Mouse (Mus musculus) midbrain, embryonic 15.5 days (tissue): ENCODE measurements around the gene Prss57. TPM values are rescaled to one million over a fixed set of nuclear protein-coding genes. Genes with fewer than 3 reads are reported as not detected.
A peak's percentile ranks its signal among the peaks of the same experiment; 100 is the strongest.

Experiments used
- ATAC-seq: fragments of 200-750 bp; cut with Nextera tagmentation; replicated peaks from 2 replicates; pipeline ENCODE4 v1.8.0; 2017; ENCODE audit warnings: moderate TSS enrichment
- H3K27ac ChIP-seq: fragments of 300-500 bp; sonication (generic); 2 replicates; pipeline ENCODE4 v1.5.1; 2015; ENCODE audit warnings: mild to moderate bottlenecking, inconsistent platforms
- H3K27me3 ChIP-seq: fragments of 300-500 bp; sonication (generic); replicated peaks from 2 replicates; pipeline ENCODE4 v1.6.1; 2015; ENCODE audit warnings: inconsistent platforms
- H3K36me3 ChIP-seq: fragments of 300-500 bp; sonication (generic); replicated peaks from 2 replicates; pipeline ENCODE4 v1.6.1; 2015; ENCODE audit warnings: inconsistent platforms
- H3K4me1 ChIP-seq: fragments of 300-500 bp; sonication (generic); 2 replicates; pipeline ENCODE4 v1.6.1; 2015; ENCODE audit warnings: inconsistent platforms
- H3K4me2 ChIP-seq: fragments of 300-500 bp; sonication (generic); 2 replicates; pipeline ENCODE4 v1.6.1; 2015; ENCODE audit warnings: inconsistent platforms, mild to moderate bottlenecking, moderate library complexity
- H3K4me3 ChIP-seq: fragments of 300-500 bp; sonication (generic); 2 replicates; pipeline ENCODE4 v1.5.1; 2015; ENCODE audit warnings: mild to moderate bottlenecking, inconsistent platforms
- H3K9ac ChIP-seq: fragments of 300-500 bp; sonication (generic); 2 replicates; pipeline ENCODE4 v1.6.1; 2015; ENCODE audit warnings: mild to moderate bottlenecking, inconsistent platforms
- H3K9me3 ChIP-seq: fragments of 300-500 bp; sonication (generic); 2 replicates; pipeline ENCODE4 v1.6.1; 2016; ENCODE audit warnings: inconsistent platforms
- whole genome bisulfite sequencing: fragments of 180-500 bp; shearing (Covaris S2); methylation state at CpG from one replicate; pipeline ENCODE4 v1.1.7; 2015; ENCODE audit warnings: mixed read lengths; 5-methylcytosine and 5-hydroxymethylcytosine counted together
- polyA plus RNA-seq: library from polyadenylated mRNA; unstranded; fragments of >200 nt; fragmentation: Nextera tagmentation; extraction: Ambion mirVana; gene quantifications from 2 replicates; pipeline ENCODE4 v1.2.1, GENCODE M21; 2015

Gene Prss57
- polyA plus RNA-seq, 1 experiment from 2014 or later, result not detected

DNA sequence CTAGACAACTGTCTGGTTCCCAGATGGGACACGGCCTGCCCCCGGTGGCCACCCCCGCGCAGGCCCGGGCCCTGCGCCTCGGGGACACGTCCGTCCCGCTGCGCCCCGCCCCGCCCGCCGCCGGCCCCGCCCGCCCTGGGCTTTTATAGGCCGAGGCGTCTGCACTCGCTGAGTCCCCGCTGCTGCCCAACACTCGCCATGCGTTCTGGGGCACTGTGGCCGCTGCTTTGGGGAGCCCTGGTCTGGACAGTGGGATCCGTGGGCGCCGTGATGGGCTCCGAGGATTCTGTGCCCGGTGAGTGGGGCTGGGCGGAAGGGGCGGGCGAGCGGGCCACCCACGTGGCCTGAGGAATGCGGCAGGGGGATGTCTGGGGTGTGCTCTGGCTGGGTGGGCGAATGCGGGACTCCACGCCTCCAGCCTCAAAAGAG is 13.6 kb downstream of the Prss57 start, which contains the start of gene Fstl3:
Fstl3 (plus strand) TSS at position 170 of the 429 bp plus-strand sequence.
- ATAC-seq, result no peak
- Histone ChIP-seq H3K27me3 (peaks cover 41% of the 10 kb centered on the region), H3K4me3 (peak within 1 kb of the TSS; percentile 4; the same call in 1 of the 2 replicates), H3K27ac (no peak within 1 kb of the TSS), H3K9ac (no peak within 1 kb of the TSS), H3K36me3 (no peaks in the 10 kb centered on the region), H3K4me2 (peak within 1 kb of the TSS; percentile 39), H3K4me1 (peaks cover 20% of the 10 kb centered on the region), H3K9me3 (no peaks in the 10 kb centered on the region)
- 2% methylated on average over 39 of the region's 39 CpGs for WGBS

- Histone ChIP-seq H3K9ac (no peak overlapping the region), H3K27me3 (peaks cover 31% of the 10 kb centered on the region), H3K27ac (no peak overlapping the region), H3K4me1 (peaks cover 9% of the 10 kb centered on the region; the same call in 1 of the 2 replicates), H3K9me3 (no peaks in the 10 kb centered on the region), H3K4me3 (no peak overlapping the region), H3K36me3 (no peaks in the 10 kb centered on the region), H3K4me2 (no peak overlapping the region)
- ATAC-seq, result no peak
- WGBS, result 69% methylated on average over 5 of the region's 5 CpGs
These were observed 16.1 kb downstream of the Prss57 start for GRCm38 (mm10) chr10:79774486-79775279.

GRCm38 (mm10) chr10:79773208-79773607 is 17.6 kb downstream of the Prss57 start:
- no peak overlapping the region for H3K27ac ChIP-seq
- H3K27me3 ChIP-seq, result peaks cover 19% of the 10 kb centered on the region
- no peak overlapping the region for H3K4me3 ChIP-seq
- no peak overlapping the region for H3K9ac ChIP-seq
- H3K36me3 ChIP-seq, result no peaks in the 10 kb centered on the region
- 86% methylated on average over 2 of the region's 2 CpGs for WGBS
- H3K9me3 ChIP-seq, result no peaks in the 10 kb centered on the region
- H3K4me1 ChIP-seq, result peaks cover 15% of the 10 kb centered on the region
- no peak overlapping the region for H3K4me2 ChIP-seq
- no peak for ATAC-seq

- Histone ChIP-seq H3K27ac (no peak overlapping the region), H3K9me3 (no peaks in the 10 kb centered on the region), H3K9ac (no peak overlapping the region), H3K4me1 (peaks cover 19% of the 10 kb centered on the region), H3K4me2 (no peak overlapping the region), H3K4me3 (no peak overlapping the region), H3K36me3 (no peaks in the 10 kb centered on the region), H3K27me3 (peaks cover 11% of the 10 kb centered on the region)
- no peak for ATAC-seq
- 89% methylated on average over 3 of the region's 3 CpGs for WGBS
These were observed 18.4 kb downstream of the Prss57 start for GRCm38 (mm10) chr10:79772320-79772719.

DNA sequence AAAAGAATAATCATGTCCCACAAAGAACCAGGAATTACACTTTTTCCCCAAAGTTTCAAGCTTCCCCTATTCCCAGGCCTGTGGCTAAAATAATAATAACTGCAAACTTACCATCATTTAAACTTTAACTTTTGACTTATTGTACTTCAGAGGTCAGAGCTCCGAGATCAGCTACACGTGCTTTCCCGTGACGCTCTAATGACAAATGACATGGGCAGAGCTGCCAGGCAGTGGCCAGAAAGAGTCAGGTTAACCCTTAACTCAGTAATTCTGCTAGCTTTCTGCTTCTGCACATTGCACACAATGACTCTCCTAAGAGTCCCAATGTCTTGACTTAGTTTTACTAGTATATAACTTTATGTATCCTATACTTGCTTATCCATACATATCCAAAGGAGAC is 21.4 kb downstream of the Prss57 start:
- H3K27me3 ChIP-seq, result no peaks in the 10 kb centered on the region
- H3K4me3 ChIP-seq, result no peak overlapping the region
- H3K9ac ChIP-seq, result no peak overlapping the region
- no peaks in the 10 kb centered on the region for H3K9me3 ChIP-seq
- no peak for ATAC-seq
- peaks cover 33% of the 10 kb centered on the region for H3K4me1 ChIP-seq
- H3K36me3 ChIP-seq, result no peaks in the 10 kb centered on the region
- 66% methylated on average over 4 of the region's 4 CpGs for WGBS
- no peak overlapping the region for H3K4me2 ChIP-seq
- no peak overlapping the region for H3K27ac ChIP-seq

GRCm38 (mm10) chr10:79768400-79768799 is 22.4 kb downstream of the Prss57 start:
- Histone ChIP-seq H3K4me3 (peak overlapping the region; percentile 99; the same call in 1 of the 2 replicates), H3K4me2 (peak overlapping the region; percentile 89)
- ATAC-seq, result no peak

GRCm38 (mm10) chr10:79767372-79768244 is 23.2 kb downstream of the Prss57 start:
- Histone ChIP-seq H3K36me3 (no peaks in the 10 kb centered on the region), H3K9ac (peak overlapping the region; percentile 97), H3K4me3 (peak overlapping the region; percentile 99), H3K9me3 (no peaks in the 10 kb centered on the region), H3K27me3 (no peaks in the 10 kb centered on the region), H3K4me1 (peaks cover 41% of the 10 kb centered on the region), H3K4me2 (peak overlapping the region; percentile 89), H3K27ac (peak overlapping the region; percentile 93)
- peak; percentile 89 for ATAC-seq
- 8% methylated on average over 40 of the region's 40 CpGs for WGBS

More at GRCm38 (mm10) chr10:79768400-79768799, 22.4 kb downstream of the Prss57 start:
- Histone ChIP-seq H3K36me3 (no peaks in the 10 kb centered on the region), H3K4me1 (peaks cover 41% of the 10 kb centered on the region), H3K9ac (peak overlapping the region; percentile 29; the same call in 1 of the 2 replicates), H3K27me3 (no peaks in the 10 kb centered on the region), H3K27ac (no peak overlapping the region), H3K9me3 (no peaks in the 10 kb centered on the region)
- 4% methylated on average over 5 of the region's 5 CpGs for WGBS

DNA sequence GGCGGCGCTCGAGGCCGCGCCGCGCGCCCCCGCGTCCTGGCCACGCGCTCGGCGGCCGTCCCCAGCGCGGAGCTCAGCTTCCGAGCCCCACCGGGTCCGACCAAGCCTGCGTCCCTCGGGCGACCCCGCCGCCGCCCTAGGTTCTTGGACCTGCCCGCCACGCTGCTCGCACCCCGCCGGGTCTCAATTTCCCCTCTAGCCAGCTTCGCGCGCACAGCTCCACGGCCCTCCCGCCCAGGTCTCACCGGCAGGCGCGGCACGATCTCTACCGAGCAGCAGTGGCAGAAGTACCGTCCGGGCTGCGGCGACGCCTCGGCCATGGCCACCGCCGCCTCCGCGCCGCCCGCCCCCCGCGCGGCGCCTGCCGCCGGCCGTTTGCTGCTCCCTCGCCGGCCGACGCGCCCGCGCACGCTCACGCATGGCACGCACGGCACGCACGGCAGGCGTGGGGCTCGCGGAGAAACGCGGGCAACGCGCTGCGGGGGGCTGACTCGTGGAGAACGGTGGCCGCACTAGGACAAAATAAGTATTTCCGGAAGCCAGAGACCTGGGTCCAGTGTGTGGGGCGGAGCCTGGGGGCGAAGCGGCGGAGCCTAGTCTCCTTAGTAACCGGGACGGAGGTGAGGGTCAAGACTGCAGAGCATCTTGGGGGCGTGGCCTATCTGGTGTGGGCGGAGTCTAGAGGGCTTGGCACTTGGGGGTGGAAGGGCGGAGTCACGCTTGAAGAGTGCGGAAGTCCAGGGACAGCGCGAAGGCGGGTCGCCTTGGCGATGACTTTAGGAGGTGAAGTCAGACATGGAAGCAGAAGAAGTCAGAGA is 24.0 kb downstream of the Prss57 start, which contains the start of gene Rnf126:
Rnf126 (minus strand) TSS at position 445 of the 818 bp plus-strand sequence.
- Histone ChIP-seq H3K9me3 (no peaks in the 10 kb centered on the region), H3K9ac (peak within 1 kb of the TSS; percentile 97)

GRCm38 (mm10) chr10:79766001-79766507 is 24.7 kb downstream of the Prss57 start:
- peaks cover 10% of the 10 kb centered on the region; the same call in 1 of the 2 replicates for H3K36me3 ChIP-seq
- peak; percentile 1 for ATAC-seq
- WGBS, result 10% methylated on average over 16 of the region's 16 CpGs

More for the DNA sequence above, 24.0 kb downstream of the Prss57 start, which contains the start of gene Rnf126:
- Histone ChIP-seq H3K27me3 (no peaks in the 10 kb centered on the region), H3K4me2 (peak within 1 kb of the TSS; percentile 89), H3K4me3 (peak within 1 kb of the TSS; percentile 99), H3K36me3 (0 out of 2 replicates have a peak, but pooled peaks cover 4% of the 10 kb centered on the region), H3K27ac (peak within 1 kb of the TSS; percentile 93), H3K4me1 (peaks cover 41% of the 10 kb centered on the region)
- peak; percentile 88 for ATAC-seq
- WGBS, result under 1% methylated on average over 100 of the region's 101 CpGs

DNA sequence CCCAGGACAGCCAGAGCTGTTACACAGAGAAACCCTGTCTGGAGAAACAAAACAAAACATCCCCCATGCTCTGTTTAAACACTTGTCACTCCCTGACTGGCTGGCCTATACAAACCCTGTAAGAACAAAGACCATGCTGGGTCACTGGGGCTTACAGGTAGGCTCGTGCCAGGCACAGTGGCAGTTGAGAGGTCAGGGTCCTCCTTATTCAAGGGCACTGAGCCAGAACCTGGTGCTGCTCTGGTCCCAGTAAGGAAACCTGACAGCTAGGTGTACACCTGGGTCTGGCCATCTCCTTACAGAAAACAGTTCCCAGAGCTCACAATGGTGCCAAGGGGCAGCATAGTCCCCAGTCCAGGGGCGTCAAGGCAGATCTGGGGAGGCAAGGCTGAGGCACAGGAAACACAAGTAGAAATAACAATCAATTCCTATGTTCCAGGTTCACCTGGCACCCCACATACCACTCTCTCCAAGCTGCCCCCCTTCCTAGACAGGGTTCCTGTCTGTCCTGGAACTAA is 25.5 kb downstream of the Prss57 start:
- Histone ChIP-seq H3K36me3 (peaks cover 18% of the 10 kb centered on the region; the same call in 1 of the 2 replicates), H3K4me3 (peak overlapping the region; percentile 99), H3K27ac (no peak overlapping the region), H3K4me2 (peak overlapping the region; percentile 89), H3K27me3 (no peaks in the 10 kb centered on the region), H3K9me3 (no peaks in the 10 kb centered on the region), H3K4me1 (peaks cover 41% of the 10 kb centered on the region), H3K9ac (no peak overlapping the region)
- WGBS, result 66% methylated on average over 2 of the region's 2 CpGs
- no peak for ATAC-seq

More at GRCm38 (mm10) chr10:79766001-79766507, 24.7 kb downstream of the Prss57 start:
- Histone ChIP-seq H3K4me1 (peaks cover 41% of the 10 kb centered on the region), H3K4me2 (peak overlapping the region; percentile 89), H3K27ac (peak overlapping the region; percentile 93), H3K9me3 (no peaks in the 10 kb centered on the region), H3K4me3 (peak overlapping the region; percentile 99), H3K9ac (peak overlapping the region; percentile 97), H3K27me3 (no peaks in the 10 kb centered on the region)

DNA sequence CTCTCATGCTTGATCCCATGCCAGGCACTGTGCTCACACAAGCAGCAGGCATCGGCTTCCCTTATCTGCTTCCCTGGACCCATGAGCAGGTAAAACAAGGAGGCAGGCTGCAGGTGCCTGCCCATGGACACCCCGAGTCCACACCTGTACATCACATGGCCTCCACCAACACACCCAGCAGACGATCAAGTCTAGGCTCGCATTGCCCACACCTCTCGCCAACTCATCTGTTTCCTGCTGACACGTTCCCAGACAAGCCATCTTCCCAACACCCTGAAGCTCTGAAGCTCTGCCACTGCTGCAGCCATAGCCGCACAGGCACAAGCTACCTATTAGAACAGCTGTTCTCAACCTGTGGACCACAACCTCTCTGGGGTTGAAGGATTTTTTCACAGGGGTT is 26.5 kb downstream of the Prss57 start:
- Histone ChIP-seq H3K4me2 (no peak overlapping the region), H3K9ac (no peak overlapping the region), H3K9me3 (no peaks in the 10 kb centered on the region), H3K36me3 (peaks cover 22% of the 10 kb centered on the region), H3K4me1 (peaks cover 41% of the 10 kb centered on the region), H3K27ac (no peak overlapping the region), H3K27me3 (no peaks in the 10 kb centered on the region), H3K4me3 (no peak overlapping the region)
- WGBS, result 92% methylated on average over 7 of the region's 7 CpGs
- ATAC-seq, result no peak
